Mouse (Mus musculus) ES-E14 (cell line): ENCODE data around the gene Sycn. TPM values are rescaled to one million over a fixed set of nuclear protein-coding genes. Genes with fewer than 3 reads are reported as not detected.

Source experiments
- DNase-seq: peaks from one replicate; pipeline ENCODE4 v3.0.0-alpha.2; 2013; ENCODE audit warnings: low read depth, low spot score
- H3K27ac ChIP-seq: 2 replicates; pipeline ENCODE4 v1.5.1; 2012; ENCODE audit warnings: low read depth, mild to moderate bottlenecking, low read length, moderate library complexity, mixed read lengths; ENCODE audit not compliant: poor library complexity, insufficient read depth, severe bottlenecking
- H3K36me3 ChIP-seq: 2 replicates; pipeline ENCODE4 v1.6.1; 2012; ENCODE audit warnings: mild to moderate bottlenecking, low read length, moderate library complexity, mixed read lengths; ENCODE audit not compliant: control insufficient read depth, poor library complexity, insufficient read depth, severe bottlenecking
- H3K4me1 ChIP-seq, 2 experiments: fragments of 150-350 bp in 1 of 2; sonication (generic) in 1 of 2; 2 replicates each; pipeline ENCODE4 v1.6.1; 2012; ENCODE audit warnings: low read length in 2 of 2, mild to moderate bottlenecking in 1 of 2, mixed read lengths in 1 of 2; ENCODE audit not compliant: control insufficient read depth in 2 of 2, insufficient read depth in 2 of 2, poor library complexity in 1 of 2
- H3K4me3 ChIP-seq, 2 experiments: fragments of 150-350 bp in 1 of 2; sonication (generic) in 1 of 2; 2 replicates each; pipeline ENCODE4 v1.5.1; 2012; ENCODE audit warnings: low read length in 2 of 2, low read depth in 1 of 2, mild to moderate bottlenecking in 1 of 2, mixed read lengths in 1 of 2; ENCODE audit not compliant: insufficient read depth in 1 of 2, poor library complexity in 1 of 2, severe bottlenecking in 1 of 2
- H3K9ac ChIP-seq: 2 replicates; pipeline ENCODE4 v1.6.1; 2012; ENCODE audit warnings: low read depth, mild to moderate bottlenecking, low read length, mixed read lengths; ENCODE audit not compliant: poor library complexity, insufficient read depth, severe bottlenecking
- H3K9me3 ChIP-seq: fragments of 150-350 bp; sonication (generic); 2 replicates; pipeline ENCODE4 v1.6.1; 2012; ENCODE audit warnings: low read depth, mild to moderate bottlenecking, low read length; ENCODE audit not compliant: control insufficient read depth, insufficient read depth
- CHD2 ChIP-seq: IDR thresholded peaks from 2 replicates; pipeline ENCODE4 v1.6.1; 2014; ENCODE audit warnings: mild to moderate bottlenecking, low read depth, low read length, inconsistent platforms
- HCFC1 ChIP-seq: IDR thresholded peaks from 2 replicates; pipeline ENCODE4 v1.6.1; 2012; ENCODE audit warnings: low read length, inconsistent platforms, borderline replicate concordance; ENCODE audit not compliant: insufficient read depth
- MAFK ChIP-seq: IDR thresholded peaks from 2 replicates; pipeline ENCODE4 v1.6.1; 2014; ENCODE audit warnings: mild to moderate bottlenecking, low read depth, low read length, inconsistent platforms; ENCODE audit not compliant: insufficient read depth
- ZC3H11A ChIP-seq: IDR thresholded peaks from 2 replicates; pipeline ENCODE4 v1.6.1; 2012; ENCODE audit warnings: low read depth, mild to moderate bottlenecking, inconsistent platforms, low read length, borderline replicate concordance
- ZNF384 ChIP-seq: IDR thresholded peaks from 2 replicates; pipeline ENCODE4 v1.6.1; 2012; ENCODE audit warnings: low read depth, low read length, inconsistent platforms
- in situ Hi-C, 2 experiments: fragments of 600-800 bp; cut with MboI; formaldehyde crosslinking; loops; one replicate each; pipeline ENCODE4 v1.15.1; 2025; ENCODE audit warnings: low sequenced_read_pairs in 2 of 2, inconsistent platforms in 1 of 2; ENCODE audit not compliant: unreplicated experiment in 2 of 2
- total RNA-seq: library from RNA; depleted of rRNA; stranded (reverse); fragments of 300-350 nt; gene quantifications from 2 replicates; pipeline ENCODE4 v1.2.3, GENCODE M21; 2012

The Sycn gene
- total RNA-seq, 1 experiment, result not detected

DNA sequence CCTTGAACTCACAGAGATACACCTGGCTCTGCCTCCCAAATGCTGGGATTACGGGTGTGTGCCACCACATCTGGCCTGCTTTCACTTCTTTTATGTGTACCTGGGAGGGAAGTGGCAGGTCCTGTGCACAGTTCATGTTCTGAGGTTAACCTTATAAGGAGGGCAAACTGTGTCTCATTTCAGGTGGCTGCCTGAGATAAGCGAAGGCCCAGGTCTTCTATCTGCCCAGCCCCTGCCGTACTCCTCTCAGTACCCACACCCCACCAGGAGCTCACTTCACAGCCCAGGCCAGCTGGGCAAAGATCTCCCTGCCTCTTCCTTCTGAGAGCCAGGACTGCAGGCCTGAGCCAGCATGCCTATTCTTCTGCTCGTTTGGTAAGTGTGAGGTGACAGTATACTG is 41.0 kb downstream of the Sycn start:
- no peak for TF ChIP-seq MAFK
- TF ChIP-seq CHD2, result no peak
- no peak for TF ChIP-seq ZC3H11A
- TF ChIP-seq HCFC1, result no peak
- no peak for TF ChIP-seq ZNF384
- Histone ChIP-seq H3K27ac (no peak overlapping the region), H3K36me3 (no peaks in the 10 kb centered on the region), H3K4me1 (peaks cover 17 to 51% of the 10 kb centered on the region in 2 experiments), H3K9me3 (no peaks in the 10 kb centered on the region), H3K4me3 (no peak overlapping the region), H3K9ac (no peak overlapping the region)
- in situ Hi-C loops, result no loop called here
- DNase-seq, result no peak

DNA sequence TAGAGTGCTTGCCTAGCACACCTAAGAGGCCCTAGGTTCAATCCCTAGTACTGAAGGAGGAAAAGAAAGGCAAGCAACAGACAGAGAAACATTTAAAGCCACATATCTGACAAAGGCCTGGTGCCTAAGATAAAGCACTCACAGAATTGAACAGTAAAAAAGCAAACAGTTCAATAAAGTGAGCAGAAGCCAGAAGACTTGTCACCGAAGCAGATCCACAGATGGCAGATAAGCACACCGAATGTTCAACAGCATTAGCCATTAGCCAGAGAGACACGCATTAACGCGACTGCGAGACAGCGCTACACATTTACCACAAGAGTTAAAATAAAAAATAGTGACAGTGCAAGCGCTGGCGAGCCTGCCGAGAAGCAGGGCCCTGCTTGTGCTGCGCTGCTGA is 42.2 kb downstream of the Sycn start:
- in situ Hi-C loops, result no loop called here

DNA sequence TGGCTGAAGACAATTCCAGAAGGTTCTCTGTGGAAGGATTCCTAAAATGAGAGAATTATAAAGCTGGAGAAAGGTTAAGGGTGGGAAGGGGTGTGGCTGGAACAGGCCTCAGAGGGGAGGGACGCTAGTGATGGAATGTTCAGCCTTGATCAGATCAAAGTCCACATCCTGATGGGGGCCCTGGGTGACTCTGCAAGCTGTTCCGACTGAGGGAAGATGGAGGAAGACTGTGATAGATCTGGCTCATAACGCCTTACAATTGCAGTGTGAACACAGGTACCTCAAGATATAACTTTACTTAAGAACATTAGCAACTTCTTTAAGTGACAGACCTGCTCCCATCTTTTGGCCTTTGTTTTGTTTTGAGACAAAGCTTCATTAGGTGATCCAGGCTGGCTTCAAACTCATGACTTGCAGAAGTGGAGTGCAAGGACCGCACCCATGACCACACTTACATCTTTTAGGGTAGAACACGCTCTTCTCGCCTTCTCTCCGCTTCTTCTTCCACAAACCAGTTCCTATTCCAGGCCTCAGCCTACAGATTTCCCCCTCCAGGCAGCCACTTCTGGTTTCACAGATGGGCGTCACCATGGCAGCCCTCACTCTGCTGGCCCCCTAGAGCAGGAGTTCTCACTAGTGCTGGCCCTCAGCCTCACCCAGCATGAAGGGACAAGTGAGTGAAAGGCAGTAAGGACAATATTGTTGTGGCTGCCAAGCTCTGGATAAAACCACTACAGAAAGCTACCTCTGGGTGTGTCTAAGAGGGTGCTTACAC is 43.1 kb downstream of the Sycn start:
- no peak for TF ChIP-seq HCFC1
- TF ChIP-seq MAFK, result no peak
- TF ChIP-seq ZNF384, result no peak
- TF ChIP-seq CHD2, result no peak
- no peak for TF ChIP-seq ZC3H11A
- in situ Hi-C loops, result no loop called here
- Histone ChIP-seq H3K36me3 (no peaks in the 10 kb centered on the region), H3K9ac (no peak overlapping the region), H3K4me3 (no peak overlapping the region), H3K9me3 (no peaks in the 10 kb centered on the region), H3K27ac (no peak overlapping the region), H3K4me1 (peaks cover 19 to 46% of the 10 kb centered on the region in 2 experiments)
- DNase-seq, result no peak

More for the DNA sequence above, 42.2 kb downstream of the Sycn start:
- H3K9ac ChIP-seq, result no peak overlapping the region
- H3K36me3 ChIP-seq, result no peaks in the 10 kb centered on the region
- H3K27ac ChIP-seq, result no peak overlapping the region
- peaks cover 19 to 51% of the 10 kb centered on the region in 2 experiments for H3K4me1 ChIP-seq
- no peaks in the 10 kb centered on the region for H3K9me3 ChIP-seq
- DNase-seq, result no peak
- TF ChIP-seq MAFK (no peak), HCFC1 (no peak), CHD2 (no peak), ZNF384 (no peak), ZC3H11A (no peak)
- no peak overlapping the region for H3K4me3 ChIP-seq

DNA sequence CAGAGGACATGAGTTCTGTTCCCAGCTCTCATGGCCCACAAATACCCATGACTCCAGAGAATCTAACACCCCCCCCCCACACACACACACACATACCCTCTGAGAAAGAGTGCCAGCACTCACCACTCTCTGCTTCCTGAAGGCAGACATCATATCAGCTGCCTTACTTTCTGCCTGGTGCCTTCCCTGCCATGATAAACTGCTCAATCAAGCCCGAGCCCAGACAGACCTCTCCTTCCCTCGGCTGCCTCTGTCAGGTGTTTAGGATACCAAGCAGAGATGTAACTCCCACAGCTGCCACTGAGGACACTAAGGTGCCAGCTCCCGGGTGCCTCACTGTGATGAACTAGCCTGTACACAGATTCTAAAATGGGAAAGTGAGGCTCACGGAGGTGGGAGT is 43.8 kb downstream of the Sycn start:
- no peak overlapping the region for H3K27ac ChIP-seq
- H3K4me3 ChIP-seq, result no peak overlapping the region
- peaks cover 13 to 40% of the 10 kb centered on the region in 2 experiments for H3K4me1 ChIP-seq
- in situ Hi-C loops, result no loop called here
- DNase-seq, result no peak
- TF ChIP-seq ZC3H11A (no peak), ZNF384 (no peak), CHD2 (no peak), MAFK (no peak), HCFC1 (no peak)
- no peaks in the 10 kb centered on the region for H3K9me3 ChIP-seq
- H3K9ac ChIP-seq, result no peak overlapping the region
- no peaks in the 10 kb centered on the region for H3K36me3 ChIP-seq
